Mouse (Mus musculus) heart, postnatal 4 days (tissue): ENCODE results near the gene Fbxo46. TPM values are rescaled to one million over a fixed set of nuclear protein-coding genes. Genes with fewer than 3 reads are reported as not detected.
A peak's percentile ranks its signal among the peaks of the same experiment; 100 is the strongest.
"Not testable (repeated sequence)": the region's sequence is repeated elsewhere in the genome, so short reads cannot be mapped to it uniquely, and the experiment has no call there.

Experiments
- DNase-seq: peaks from one replicate; pipeline ENCODE4 v3.0.0; 2021
- total RNA-seq, 2 experiments: library from RNA; stranded (reverse); gene quantifications; 2 replicates each; pipeline ENCODE4 v1.2.3; 2021

The Fbxo46 gene
- total RNA-seq, 2 experiments from 2014 or later = 5.5 to 7.2 TPM

DNA sequence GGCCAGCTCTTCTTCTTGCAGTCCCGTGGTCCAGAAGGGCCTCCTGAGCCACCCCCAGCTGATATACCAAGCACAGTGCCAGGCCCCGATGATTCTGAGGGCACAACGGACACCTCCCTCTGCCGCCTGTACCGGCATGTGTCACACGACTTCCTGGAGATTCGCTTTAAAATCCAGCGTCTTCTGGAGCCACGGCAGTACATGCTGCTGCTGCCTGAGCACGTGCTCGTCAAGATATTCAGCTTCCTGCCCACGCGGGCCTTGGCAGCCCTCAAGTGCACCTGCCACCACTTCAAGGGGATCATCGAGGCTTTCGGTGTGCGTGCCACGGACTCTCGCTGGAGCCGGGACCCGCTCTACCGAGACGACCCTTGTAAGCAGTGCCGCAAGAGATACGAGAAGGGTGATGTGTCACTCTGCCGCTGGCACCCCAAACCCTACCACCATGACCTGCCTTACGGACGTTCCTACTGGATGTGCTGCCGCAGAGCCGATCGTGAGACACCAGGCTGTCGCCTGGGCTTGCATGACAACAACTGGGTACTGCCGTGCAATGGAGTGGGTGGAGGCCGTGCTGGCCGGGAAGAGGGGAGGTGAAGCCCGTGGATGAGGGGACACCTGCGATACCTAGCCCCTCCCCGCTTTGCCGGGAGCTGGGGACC is 17.1 kb downstream of the Fbxo46 start:
- no peak for DNase-seq

DNA sequence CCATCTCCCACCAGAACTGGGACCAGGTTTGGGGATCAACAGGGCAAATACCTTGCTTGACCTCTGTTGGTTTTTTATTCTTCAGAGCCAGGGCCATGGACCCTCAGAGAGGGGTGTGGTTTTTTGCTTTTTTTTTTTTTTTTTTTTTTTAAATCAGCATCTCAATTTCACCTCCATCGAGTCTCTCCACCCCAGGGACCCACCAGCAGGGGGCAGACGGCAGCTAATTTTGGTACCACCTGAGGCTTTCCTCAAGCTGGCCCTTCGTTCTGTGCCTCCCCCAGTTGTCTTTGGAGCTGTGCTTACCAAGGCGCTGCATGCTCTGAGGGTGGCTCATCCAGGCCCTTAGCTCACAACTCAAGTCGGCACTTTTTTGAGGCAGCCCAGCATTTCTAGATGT is 17.7 kb downstream of the Fbxo46 start:
- DNase-seq = peak; percentile 75

DNA sequence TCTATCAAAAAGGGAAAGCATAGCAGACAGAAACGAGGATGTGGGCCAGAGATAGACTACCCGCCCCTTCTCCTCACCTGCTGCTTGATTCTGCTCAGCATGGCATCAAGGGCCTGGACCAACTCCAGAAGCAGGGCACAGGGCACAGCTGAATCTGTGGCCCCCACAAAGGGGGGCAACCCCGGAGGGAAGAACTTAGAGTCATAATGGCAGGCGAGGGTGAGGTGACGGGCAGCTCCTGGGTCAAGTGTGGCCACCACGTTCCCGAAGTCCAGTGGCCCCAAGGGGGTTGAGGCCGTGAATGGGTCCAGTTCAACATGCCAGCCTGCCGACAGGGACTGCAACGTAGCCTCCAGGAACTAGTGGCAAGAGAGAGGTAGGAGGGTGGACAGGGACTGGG is 27.1 kb downstream of the Fbxo46 start:
- no peak for DNase-seq

DNA sequence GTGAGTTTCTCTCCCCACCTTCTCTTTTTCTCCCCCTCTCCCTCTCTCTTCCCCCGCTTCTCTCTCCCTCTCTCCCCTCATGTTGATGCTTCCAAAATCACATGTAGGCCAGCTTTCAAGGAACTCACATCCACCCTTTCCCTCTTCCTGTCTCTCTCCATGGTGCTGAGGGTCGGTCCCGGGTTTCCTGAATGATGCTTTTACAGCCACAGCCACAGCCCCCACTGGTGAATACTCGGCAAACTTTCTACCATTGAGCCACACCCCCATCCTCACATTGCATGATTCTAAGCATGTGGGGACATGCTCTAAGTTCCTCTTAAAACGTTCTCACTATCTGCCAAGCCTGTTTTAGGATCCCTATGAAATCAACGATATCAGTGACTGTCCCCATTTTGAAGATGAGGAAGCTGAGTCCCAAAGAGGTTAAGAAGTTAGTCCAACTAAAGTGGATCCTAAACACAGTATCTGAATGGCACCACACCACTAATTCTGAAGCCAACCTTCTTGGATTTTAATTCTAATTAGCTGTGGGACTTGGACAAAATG is 27.9 kb downstream of the Fbxo46 start:
- no peak for DNase-seq

DNA sequence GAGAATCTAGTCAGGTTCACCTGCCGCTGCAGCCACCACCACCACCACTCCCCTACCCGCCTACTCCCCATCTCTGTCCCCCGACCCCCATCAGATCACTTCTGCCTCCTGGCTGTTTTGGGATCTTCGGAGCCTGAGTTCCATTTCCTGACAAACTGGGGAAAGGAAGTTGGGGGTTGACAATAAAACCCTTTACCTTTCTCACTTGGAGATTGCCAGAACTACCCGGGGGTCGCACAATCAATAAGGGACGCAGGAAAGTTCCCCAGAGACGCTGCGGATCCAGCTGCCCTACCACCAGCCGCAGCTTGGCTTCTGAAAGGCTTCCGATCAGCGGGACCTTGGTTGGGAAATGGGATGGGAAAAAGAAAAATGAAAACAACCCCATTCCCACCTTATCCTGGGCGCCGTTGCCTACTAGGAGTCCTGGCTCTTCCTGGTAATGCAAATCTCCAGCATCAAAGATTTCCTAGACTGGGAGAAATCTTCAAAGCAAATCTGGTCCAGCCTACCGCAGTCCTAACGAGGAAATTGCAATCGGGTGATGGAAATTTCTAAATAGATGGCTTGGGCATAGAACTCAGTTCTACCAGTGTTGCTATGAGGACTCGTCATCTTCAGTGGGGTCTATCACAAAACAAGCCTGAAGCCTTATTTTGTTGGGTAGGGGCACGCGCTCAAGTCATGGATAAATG is 28.7 kb downstream of the Fbxo46 start:
- DNase-seq = no peak

DNA sequence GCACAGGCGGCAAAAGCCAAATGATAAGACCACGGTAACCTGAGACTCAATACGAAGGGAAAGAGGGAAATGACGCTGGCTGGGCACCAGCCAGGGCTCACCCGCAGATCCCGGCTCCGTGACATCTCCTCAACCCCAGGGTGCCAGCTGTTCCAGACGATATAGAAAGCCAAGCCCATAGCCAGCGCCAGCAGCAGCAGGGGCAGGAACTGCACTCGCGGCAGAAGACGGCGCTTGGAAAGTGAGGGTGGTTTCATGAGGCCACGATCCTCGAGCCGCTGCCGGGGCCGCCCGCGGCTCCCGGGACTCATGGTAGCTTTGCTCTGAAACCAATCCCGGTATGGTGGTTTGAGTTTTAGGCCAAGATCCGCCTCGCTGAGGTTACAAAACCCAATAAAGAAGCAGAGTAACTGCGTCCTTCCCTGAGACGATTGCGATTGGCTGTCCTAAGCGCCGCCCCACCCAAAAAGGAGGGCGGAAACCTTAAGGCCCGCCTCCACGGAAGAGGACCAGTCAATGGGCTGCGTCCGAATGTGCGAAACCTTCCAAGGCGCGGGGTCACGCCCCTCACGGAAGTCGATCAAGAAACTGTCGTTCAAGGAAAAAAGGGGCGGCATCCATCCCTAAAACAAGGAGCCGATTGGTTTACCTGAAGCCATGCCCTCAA is 29.3 kb downstream of the Fbxo46 start, which contains the start of gene Qpctl:
Gene Qpctl, minus strand, starts transcription at position 417 of the 667 bp plus-strand sequence.
- peak; percentile 98 for DNase-seq

DNA sequence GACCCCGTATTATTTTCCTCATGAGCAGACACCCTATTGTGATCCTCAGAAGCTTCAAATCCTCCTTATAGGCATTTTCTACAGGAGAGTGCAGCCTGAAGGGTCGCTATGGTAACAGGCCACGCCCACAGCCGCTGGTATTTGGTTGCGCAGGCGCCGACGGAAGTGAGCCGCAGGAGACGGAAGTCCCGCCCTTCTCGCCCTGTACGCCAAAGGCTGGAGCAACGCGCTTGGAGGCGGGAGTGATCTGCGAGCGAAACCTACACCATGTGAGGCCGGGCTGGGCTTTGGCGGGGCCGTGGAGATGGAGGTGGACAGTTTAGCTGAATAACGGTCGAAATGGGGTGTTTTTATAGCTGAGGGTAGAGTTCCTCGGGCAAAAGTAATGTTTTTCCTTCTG is 30.0 kb downstream of the Fbxo46 start, which contains the start of gene Snrpd2:
Gene Snrpd2, plus strand, starts transcription at position 97 of the 400 bp plus-strand sequence.
- peak; percentile 98 for DNase-seq

DNA sequence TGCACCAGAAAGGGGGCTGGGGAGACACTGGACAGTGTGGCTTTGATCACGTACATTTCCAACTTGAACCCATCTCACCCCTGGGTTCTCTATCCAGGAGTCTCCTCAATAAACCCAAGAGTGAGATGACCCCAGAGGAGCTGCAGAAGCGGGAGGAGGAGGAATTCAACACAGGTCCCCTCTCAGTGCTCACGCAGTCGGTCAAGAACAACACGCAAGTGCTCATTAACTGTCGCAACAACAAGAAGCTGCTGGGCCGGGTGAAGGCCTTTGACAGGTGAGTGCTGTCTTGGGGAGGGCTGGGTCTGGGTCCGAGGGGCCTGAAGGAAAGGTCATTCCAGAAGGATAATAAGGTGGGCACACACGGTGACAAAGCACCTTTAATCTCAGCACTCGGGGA is 31.5 kb downstream of the Fbxo46 start:
- DNase-seq = not testable (repeated sequence)

DNA sequence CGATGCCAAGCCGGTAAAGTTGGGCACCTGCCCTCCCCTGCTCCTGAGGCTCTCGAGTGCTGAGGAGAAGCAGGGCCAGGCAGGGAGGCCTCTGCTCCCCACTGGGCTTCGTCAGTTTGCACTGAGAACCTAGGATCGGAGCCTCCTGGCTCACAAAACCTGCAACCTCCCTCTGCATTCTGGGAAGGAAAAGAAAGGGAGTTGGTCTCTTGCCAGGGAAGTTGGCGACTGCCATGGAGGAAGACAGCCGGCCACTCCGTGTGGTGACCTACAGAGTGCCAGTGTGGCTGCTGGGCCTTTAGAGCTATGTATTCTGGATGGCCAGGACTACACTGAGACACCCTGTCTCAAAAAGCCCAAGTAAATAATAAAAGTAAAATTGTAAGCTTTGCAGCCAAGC is 35.1 kb downstream of the Fbxo46 start:
- DNase-seq = no peak

DNA sequence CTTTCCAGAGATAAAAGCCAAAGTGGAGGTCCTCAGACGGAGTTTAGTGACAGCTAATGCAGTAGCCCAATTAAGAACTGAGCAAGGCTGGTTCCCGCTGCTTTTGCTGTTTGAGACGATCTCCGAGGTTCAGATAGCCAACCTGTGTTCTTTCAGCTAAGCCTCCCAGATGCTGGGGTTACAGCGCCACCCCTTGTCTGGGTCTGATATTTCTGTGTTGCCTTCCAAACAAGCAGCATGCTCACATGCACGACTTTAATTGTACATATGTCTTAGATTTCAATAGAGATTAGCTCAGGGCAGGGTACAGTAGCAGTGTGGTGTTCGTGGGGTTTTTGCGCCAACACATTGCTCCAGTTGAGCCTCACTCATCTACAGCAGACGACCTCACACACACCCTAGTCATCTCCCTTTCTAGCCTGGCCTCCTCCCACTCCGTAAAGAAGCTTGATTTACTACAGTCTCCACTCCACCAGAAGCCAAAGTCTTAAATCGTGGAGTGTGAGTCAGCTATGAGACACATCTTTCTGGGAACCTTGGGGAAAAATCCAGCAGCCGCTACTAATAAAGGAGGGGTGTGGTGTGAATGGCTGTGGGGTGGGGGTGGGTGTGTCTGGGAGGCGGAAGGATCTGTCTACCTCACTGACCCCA is 36.3 kb downstream of the Fbxo46 start:
- DNase-seq = peak; percentile 39

DNA sequence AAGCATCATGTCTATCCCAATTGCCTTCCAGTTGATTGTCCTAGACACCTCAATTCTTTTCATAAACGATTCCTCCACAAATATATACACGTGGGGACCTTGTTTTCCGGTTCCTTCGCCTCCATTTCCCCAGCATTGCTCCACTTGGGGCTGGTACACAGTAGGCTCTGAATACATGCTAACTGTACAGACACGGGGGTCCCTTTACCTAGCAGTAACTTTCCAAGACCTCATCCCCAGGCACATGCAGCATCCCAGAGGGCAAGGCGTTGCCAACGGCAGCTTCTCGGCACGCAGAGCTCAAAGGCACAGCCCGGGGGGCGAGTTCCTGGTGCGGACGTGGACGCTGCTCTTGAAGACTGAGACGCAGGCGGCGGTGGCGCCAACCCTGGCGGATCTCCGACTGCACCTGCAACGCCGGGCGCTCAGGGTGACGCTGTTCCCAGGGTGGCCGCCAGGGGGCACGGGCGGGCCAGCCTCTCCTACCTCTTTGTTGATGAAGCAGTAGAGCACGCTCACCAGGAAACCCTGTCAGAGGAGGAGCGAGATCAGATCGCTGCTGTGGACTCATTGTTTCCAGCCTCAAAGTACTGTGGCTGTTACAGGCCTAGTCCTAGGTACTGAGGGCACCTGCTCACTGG is 37.6 kb downstream of the Fbxo46 start:
- peak; percentile 96 for DNase-seq

DNA sequence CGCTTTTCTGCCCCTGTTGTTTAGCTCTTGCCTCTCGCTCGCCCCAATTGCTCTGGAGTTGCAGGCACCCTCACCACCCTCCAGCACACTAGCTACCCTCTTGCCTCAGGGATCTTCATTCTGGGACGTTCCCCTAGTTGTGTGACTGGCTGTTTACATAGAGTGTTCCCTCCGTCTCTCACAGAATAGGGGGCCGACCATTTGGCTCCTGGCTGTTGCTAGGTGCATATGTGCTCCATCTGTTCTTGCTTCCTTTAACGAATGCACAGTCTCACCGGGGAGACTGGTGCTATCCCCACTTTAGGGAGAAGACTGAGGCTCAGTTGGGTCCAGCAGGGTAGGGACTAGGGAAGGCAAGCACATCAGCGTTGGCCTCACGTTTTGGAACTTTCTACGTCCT is 38.9 kb downstream of the Fbxo46 start:
- no peak for DNase-seq

DNA sequence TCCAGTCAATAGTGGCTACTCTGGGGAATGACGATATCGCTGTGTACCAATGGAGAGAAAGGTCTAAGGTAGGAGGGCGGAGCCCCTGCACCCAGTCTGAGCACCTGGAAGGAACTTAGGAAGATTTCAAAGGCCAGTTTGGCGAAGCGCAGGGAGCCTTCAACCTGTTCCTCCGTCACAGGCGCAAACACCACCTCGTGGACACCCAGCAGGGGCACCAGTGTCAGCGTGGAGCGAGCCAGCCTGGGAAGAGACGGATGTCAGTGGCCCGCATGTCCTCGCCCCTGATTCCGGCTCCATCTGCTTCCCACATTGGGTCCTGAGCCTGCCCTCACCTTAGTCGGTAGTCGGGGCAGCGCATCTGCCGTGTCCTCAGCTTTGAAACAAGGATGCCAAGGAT is 39.8 kb downstream of the Fbxo46 start:
- DNase-seq = no peak

DNA sequence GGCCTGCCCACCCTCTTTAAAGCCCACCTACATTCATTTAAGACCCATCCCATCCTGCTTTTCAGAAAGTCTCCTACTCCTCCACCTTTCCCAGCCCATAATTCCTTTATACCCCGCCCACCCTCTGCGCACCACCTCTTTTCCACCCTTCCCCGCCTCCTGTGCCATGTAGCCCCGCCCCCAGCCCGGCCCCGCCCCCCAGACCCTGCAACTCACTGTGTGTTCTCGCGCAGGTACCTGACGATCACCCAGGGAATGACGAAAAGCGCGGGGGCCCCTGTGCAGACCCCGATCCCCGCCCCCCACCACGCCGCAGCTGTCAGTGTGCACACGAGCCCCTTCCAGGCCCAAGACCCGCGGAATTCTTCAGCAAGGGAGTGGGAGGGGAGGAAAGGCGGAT is 40.5 kb downstream of the Fbxo46 start:
- DNase-seq = no peak

DNA sequence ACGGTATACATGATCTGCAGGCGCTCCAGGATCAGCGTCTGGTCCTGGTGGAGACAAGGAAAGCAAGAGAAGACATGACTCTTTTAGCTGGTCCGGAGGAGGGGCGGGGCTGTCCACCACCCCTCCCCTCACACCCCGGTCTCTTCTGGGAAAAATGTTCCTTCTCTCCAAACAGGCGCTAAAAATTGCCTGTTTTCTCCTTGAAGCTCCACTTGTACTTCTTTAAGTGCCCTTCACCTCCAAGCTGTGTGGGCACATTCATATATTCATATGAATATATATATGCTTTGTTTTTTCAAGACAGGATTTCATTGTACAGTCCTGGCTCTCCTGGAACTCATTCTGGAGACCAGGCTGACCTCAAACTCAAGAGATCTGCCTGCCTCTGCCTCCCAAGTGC is 43.3 kb downstream of the Fbxo46 start:
- no peak for DNase-seq

DNA sequence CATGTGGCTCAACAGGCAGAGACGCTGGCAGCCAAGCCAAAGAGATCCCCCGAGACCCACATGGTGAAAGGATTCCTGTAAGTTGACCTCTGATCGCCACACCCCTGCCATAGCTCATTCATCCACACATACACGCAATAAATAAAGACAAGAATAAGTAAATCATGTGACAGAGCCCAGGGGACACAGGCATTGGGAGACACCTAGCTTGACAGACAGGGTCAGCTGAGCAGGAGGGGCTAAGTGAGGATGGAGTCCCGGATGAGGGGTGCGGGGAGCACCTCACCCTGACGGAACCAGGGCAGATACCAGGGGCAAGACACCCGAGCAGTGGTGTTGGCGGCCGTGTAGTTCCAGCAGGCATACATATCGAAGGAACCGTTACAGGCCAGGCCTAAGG is 44.1 kb downstream of the Fbxo46 start:
- no peak for DNase-seq

DNA sequence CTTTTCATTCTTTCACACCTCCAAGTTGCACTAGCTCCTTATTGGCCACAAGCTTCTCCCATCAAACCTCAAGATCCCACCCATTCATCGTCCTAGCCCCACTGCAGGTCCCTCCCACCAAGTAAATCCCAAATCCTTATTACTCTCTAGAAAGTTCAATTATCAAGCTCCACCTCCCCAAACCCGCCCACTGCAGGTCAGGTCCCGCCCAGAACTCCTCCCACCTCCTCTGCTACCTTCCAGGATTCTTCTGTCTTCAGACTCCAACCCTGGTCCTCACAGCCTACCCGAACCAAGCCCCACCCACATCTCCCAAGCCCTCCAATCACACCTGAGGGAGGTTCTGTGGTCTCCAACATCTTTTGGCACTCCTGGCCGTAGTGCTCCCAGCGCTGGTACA is 44.5 kb downstream of the Fbxo46 start:
- DNase-seq = no peak

DNA sequence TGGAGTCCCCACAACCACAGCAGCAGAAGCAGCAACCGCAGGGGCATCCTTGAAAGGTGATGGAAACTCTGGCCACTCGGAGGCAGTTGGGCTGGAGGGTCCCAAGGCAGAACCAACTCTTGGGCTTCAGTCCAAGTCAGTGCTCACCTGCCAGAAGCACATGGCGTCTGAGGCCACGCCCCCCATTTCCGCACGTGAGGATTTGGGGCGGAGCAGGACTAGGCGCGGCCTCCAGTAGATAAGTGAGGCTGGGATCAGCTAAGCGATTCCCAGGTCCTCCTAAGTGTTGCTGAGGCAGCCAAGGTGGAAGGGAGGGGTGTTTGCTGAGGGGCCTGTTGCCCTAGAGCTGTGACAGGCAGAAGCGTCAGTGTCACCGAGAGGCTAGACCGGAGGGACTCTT is 45.3 kb downstream of the Fbxo46 start:
- no peak for DNase-seq

DNA sequence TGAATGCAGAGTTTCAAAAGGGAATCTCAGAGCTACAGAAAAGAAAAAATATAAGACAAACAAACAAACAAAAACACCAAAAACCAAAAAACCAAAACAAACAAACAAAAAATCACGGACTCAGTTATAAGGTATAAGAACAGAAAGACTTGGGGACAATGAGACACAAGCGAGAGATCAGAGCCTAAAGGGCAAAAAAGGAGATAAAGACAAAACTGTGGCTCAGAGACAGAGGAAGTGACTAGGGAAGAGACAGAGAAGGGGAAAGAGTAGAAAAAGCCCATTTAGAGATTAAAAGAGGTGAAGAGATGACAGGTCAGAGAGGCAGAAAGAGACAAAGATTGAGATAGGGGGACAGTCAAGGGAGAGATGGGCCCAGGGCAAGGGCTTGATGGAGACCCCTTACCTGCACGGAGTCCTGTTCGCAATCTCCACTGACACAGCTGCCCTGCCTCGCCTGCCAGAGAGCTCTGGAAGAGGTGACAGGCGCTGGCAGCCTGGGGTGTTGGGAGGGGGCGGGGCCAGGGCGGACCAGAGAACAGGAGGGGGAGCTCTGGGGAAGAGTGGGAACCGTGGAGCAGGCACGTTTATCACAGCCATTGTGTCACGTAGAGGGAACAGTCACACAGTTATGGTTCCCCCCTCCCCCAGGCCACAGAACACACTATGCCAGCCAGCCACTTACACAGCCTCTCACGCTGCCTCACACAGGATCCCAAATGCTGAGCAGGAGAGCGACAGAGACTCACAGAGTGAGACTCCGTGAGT is 46.2 kb downstream of the Fbxo46 start, which contains the start of gene Gipr:
Gene Gipr, minus strand, starts transcription at position 472 of the 768 bp plus-strand sequence.
- DNase-seq = peak; percentile 67

DNA sequence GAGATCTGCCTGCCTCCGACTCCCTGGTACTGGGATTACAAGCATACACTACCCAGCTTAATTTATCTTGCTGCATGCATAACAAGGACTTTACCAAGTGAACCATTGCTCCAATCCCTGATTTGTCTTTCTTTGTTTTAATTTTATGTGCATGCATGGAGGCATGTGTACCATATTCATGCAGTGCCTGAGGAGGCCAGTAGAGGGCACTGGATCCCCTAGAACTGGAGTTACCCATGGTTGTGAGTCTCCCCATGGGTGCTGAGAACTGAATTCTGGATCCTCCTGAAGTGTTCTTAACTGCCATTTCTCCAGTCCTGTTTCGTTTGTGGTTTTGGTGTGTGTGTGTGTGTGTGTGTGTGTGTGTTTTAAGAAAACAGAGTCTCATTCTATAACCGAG is 47.3 kb downstream of the Fbxo46 start:
- DNase-seq = no peak

DNA sequence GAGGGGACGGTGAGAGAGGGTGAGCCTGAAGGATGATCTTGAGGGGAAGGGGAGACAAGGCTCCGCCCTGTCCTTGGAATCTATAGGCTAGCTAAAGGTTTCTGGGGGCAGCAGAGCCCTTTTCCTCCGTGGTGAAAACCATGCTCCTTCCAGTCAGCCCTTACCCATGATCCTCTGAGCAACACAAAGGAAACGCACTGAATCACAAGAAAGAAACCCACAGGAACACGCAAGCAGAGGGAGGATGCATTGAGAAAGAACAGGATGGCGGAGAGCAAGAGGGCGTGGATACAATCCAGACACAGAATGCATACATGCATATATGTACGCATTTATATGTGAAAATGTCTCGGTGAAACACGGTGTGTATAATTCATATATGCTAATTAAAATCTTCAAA is 49.8 kb downstream of the Fbxo46 start:
- no peak for DNase-seq
